Mouse (Mus musculus): ENCODE measurements around the gene Ubtd1. TPM values are rescaled to one million over a fixed set of nuclear protein-coding genes. Genes with fewer than 3 reads are reported as not detected.
A peak's percentile ranks its signal among the peaks of the same experiment; 100 is the strongest.

Gene Ubtd1
- total RNA-seq, 2 experiments from 2014 or later: 12.0 to 12.2 TPM

DNA sequence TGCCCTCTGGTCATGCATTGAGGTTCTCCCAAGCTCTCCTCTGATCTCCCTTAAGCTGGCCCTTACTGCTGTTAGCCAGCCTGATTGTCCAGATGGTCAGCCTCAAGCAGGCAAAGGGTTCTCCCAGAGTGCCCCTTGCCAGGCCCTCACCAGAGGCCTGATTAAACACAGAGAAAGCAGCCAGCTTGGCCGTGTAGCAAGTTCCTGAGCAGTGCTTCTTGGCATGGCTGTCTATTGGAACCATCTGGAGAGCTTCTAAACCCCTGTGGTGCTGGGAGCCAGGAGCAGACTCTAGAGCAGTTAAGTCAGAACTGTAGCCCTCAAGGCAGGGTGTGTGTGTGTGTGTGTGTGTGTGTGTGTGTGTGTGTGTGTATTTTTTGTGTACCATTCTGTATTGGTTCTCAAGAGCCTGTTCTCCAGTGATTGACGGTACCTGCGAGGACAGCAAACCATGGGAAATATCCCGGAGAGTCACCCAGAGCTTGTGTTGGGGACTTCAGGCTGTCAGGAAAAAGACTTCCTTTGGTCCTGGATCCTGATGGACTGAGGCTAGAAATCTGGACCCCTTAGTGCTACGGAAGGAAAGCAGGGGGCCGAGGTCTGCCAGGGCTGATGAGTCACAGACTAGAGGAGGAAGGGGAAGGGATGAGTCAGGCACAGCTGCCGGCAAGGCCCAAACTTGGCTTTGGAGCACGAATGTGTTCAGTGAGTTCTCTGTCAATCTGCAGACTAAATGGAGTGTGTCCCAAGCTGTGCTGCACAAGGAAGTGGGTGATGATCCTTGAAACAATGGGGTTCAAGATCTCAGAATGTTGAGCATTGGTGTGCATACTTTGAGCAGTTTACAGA, 36.1 kb downstream of the Ubtd1 start:
- peak; percentile 55 to 60 for DNase-seq (ENCODE audit: low spot score in 2 of 2)

DNA sequence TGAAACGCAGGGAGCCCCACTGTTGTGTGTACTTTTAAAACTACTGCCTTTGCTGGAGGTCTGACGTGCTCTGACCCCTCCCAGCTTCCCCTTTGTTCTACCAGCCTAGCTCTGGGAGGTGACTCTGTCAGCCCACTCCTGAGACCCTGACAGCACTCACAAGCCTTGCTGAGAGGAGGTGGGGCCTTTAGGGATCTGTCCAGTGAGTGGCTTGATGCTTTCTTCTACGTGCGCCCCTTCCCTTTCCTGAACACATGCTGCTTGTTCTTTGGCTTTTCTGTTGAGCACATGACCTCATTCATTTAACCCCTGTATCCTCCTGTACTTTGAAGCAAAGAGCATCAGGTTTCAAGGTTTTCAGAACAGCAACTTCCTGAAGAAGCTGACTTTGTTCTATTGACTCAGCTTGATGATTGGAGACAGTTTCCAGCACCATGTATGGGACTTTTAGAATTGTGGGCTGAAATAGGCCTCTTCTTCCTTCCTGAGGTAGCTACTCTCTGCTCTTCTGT, 37.5 kb downstream of the Ubtd1 start:
- DNase-seq (ENCODE audit: low spot score in 2 of 2): no peak

DNA sequence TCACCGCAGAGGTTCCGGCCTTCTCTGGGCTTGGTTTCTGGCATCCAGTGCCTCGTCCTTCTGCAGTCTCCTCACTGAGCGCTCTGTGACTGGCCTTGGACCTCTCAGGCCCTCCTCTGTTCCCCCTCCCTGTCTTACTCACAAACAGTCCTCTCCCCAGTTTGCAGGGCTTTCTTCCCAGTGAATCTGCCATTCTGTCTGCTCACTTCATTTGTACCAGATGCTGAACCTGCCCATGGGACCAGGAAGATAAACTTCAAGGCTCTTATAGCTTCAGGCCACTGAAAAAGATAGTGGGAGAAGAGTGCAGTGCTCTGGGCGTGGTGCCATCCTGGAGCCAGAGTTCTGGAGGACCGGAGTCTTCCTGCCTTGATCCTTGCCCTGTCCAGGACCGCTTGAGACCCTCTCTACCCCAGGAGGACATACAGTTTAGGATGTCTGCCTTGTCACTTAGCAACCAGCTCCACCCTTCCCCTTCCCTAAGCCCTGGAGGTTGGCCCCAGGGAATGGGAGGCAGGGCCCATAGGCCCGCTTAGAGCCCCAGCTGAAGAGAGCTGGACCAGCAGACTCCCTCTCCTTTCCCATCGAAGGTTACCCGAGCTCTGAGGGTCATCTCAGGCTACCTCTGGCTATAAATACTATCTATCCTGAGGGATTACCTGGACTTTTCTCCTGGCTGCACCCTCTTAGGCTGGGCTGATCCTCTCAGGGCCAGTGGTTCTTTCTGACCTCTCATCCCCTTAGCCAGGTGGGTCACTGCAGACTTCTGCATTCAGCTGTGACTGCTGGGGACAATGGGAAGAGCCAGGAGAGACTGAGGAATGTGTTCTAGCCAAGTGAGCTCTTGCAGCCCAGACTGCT, 40.3 kb downstream of the Ubtd1 start:
- no peak for DNase-seq (ENCODE audit: low spot score in 2 of 2)

DNA sequence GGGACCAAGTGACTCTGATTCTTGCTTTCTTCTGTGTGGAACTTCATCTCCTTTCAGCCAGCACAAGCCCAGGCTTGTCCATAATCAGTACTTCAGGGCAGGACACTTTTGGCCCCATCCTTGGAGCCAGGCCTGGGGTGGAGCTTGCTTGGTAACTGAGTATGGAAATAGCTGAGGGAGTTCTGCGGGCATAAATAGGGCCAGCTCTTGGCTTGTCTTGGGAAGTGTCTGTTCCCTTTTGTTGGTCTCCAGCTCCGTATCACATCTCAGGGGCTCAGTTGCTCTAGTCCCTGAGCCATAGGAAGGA, 40.9 kb downstream of the Ubtd1 start:
- DNase-seq (ENCODE audit: low spot score in 2 of 2): no peak

DNA sequence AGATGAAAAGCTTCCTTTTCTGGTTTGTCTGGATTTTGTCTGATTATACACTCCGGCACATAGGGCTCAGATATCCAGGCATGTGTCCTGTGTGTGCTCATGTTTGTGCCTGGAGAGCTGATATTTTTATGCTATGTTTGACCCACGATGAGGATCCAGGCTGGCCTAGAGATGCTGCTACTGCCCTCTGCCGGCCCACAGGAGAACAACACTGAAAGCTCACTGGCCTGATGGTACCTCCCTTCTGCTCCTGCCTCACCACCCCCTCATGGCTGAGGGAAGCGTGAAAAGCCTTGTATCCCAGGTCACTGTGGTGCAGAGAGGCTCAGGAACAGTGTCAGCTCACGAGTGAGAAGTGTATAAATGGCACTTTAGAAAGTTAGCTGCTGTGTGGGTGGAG, 44.6 kb downstream of the Ubtd1 start:
- DNase-seq (ENCODE audit: low spot score in 2 of 2): peak; percentile 82 to 83

DNA sequence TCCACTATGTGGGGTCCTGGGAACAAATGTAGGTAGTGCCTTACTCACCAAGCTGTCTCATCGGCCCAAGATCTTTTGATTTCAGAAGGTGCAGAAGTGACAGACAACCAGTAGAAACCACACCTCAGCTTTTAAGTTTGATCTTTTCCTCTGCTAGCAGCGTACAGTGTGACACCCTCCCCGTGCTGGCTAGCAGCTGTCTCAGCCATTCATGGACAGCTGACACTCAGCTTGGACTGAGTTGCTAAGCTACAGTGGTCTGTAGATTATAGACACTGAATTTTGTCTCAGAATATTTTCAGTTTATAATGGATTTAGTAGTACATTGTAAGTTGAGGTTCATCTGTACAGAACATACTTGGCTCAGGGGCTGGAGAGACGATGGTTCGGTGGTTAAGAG, 49.5 kb downstream of the Ubtd1 start:
- DNase-seq (ENCODE audit: low spot score in 2 of 2): no peak

DNA sequence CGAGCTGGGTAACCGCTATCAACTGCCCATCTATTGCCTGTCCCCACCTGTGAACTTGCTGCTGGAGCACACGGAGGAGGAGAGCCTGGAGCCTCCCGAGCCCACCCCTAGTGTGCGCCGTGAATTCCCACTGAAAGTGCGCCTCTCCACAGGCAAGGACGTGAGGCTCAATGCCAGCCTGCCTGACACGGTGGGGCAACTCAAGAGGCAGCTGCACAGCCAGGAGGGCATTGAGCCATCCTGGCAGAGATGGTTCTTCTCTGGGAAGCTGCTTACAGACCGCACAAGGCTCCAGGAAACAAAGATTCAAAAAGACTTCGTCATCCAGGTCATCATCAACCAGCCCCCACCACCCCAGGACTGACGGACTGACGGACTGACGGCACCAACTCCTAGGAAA, 52.0 kb downstream of the Ubtd1 start:
- DNase-seq (ENCODE audit: low spot score in 2 of 2): no peak

DNA sequence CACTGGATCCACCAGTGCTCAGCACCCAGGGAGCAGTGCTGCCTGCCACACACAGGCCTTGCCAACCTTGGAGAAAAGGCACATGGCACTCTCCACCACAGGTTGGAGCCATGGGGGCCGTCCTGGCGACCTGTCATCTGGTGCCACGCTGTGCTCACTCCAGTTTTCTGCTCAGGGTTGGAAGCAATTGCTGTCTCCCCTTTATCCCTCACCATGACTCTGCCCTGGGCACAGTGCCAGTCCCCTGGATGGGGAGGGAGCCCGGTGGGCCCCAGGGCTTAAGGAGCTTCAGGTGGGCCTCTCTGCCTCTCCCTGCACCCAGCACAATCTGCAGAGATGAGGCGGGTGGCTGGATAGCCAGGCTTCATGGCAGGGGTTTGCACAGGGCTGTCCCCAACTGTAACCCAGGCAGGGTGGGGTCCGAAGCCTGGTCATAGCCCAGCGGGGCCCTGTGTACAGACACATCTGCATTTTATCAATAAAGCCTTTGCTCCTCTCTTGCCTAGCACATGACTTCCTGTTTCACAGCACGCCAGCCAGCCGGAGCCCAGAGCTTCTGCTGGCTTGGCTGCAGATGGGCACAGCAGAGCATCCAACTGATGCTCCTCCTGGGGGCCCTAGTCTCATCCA, 52.7 kb downstream of the Ubtd1 start:
- no peak for DNase-seq (ENCODE audit: low spot score in 2 of 2)

DNA sequence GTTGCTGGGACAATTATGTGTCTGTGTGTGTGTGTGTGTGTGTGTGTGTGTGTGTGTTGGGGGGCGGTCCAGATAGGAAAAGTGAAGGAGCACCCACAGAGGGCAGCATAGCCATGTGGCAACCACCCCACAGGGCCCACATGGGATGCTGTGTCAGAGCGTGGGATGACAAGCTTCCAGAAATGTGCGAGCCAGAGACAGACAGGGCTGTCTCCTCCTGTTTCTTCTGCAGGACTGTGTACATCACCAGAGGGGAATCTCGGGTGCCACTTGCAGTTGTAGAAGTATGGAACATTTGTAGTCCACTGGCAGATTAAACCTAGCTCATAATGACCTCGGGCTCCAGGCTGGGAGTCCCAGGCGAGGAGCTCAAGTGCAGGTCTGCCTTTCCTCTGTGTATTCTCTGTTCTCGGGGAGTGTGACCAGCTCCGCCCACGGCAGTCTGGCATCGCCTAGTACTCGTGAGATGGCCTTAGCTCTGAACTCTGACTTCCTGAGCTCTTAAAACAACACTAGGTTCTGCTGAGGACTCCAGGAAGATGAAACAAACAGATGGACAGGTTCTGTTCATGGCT, 53.4 kb downstream of the Ubtd1 start:
- DNase-seq (ENCODE audit: low spot score in 2 of 2): peak in 1 of 2 experiments; percentile 35

DNA sequence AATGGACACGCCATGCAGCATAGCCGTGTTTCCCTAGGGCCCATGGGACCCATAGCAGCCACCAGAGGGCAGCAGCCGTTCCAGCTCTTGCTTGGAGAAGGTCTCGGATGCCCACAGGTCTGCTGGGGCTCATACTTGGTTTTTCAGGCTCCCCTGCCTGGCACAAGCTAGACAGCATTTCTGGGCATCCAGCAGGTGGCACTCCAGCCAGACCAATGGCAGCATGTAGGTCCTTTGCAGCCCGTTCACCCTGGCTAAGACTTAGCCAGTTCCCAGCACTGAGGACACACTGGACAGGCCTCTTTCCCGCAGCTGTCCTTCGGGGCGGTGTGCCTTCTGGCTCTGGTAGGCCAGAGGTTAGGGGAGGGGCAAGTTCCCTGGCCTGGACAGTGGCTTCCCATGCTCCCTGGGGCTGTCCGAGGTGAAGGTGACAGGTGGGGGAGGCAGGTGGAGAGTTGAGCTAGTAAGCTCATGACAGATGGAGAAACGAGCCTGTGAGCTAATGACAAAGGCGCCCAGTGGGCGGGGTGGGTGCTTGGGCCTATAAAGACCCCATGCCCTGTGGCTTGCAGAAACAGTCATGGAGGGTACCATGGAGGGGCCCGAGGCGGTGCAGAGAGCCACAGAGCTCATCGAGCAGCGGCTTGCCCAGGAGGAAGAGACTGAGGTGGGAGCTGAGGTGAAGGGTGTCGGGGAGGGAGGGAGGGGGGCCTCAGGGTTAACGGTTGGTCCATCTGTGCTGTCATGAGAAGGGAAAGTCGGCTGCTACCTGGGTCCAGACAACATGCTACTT, 54.1 kb downstream of the Ubtd1 start, which contains the start of gene Ankrd2:
Gene Ankrd2, plus strand, starts transcription at position 545 of the 793 bp plus-strand sequence.
- peak; percentile 77 to 79 for DNase-seq (ENCODE audit: low spot score in 2 of 2)

DNA sequence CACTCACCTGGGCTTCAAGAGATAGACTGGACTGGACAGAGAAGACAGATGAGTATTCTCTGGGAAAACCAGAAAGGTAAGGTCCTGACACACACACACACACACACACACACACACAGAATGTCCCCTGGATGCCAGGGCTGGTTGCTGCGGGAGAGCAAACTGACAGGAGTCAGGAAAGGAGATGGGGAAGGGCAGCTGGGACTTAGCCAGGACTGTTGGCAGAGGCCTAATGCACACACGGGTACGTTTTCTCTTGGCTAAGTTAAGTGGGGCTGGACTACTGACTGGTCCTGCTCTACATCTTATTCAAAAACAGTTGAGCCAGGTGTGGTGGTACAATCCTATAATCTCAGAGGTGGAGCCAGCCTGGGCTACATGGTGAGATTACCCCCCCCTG, 54.8 kb downstream of the Ubtd1 start:
- DNase-seq (ENCODE audit: low spot score in 2 of 2): no peak

DNA sequence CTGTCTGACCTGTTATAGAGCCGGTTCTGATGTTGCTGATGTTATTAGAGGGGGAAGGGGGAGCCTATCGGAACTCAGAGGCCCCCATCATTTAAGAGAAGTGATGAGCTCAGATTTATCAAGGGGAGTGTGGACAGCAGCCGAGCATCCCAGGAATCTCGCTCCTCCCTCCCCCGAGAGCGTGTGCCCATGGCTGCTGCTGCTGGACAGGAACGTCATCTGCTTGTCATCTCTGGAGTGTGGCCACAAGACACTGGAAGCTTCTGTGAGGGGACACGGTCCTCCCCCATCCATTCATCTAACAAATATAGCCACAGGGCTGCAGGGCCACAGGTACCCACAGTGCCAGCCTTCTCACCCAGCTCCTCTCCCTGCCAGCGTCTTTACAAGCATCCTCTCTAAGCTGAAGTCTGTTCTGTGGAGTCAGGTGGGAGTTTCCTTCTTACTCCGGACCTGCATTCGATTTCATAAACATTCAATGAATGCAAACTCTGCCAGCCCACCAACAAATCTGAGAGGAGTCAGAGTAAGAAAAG, 55.7 kb downstream of the Ubtd1 start:
- no peak for DNase-seq (ENCODE audit: low spot score in 2 of 2)

DNA sequence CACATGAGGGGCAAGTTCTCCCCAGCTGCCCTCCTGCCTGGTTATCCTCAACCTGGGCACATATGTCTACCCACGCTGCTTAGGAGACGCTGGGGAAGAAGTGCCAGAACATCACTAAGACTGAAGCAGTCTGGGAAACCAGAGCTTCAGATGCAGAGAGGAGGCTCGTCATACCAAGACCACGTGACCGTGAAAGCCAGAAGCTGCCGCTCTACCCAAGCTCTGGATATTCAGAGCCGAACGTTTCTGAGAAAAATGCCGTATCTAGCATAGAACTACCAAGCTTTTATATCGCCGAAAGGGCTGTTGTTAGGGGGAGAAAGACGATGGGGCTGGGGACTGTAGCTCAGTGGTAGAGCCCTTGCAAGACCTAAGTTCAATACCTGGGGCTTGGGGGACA, 56.7 kb downstream of the Ubtd1 start:
- DNase-seq (ENCODE audit: low spot score in 2 of 2): no peak

DNA sequence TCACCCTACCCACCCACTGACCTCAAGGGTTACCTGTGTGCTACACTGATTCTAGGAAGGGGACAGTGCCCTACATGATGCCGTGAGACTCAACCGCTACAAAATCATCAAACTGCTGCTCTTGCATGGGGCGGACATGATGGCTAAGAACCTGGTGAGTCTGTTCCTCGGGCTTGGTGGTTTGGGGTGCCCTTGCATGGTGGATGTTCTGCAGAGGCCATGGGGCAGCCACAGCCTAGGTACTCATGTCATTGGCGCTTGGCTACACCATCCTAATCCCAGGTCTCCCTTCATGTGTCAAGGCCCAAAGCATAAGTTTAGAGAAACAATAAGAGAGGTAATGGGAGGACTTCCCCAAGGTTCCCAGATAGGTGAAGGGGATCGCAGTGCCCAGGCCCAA, 62.4 kb downstream of the Ubtd1 start:
- no peak for DNase-seq (ENCODE audit: low spot score in 2 of 2)

DNA sequence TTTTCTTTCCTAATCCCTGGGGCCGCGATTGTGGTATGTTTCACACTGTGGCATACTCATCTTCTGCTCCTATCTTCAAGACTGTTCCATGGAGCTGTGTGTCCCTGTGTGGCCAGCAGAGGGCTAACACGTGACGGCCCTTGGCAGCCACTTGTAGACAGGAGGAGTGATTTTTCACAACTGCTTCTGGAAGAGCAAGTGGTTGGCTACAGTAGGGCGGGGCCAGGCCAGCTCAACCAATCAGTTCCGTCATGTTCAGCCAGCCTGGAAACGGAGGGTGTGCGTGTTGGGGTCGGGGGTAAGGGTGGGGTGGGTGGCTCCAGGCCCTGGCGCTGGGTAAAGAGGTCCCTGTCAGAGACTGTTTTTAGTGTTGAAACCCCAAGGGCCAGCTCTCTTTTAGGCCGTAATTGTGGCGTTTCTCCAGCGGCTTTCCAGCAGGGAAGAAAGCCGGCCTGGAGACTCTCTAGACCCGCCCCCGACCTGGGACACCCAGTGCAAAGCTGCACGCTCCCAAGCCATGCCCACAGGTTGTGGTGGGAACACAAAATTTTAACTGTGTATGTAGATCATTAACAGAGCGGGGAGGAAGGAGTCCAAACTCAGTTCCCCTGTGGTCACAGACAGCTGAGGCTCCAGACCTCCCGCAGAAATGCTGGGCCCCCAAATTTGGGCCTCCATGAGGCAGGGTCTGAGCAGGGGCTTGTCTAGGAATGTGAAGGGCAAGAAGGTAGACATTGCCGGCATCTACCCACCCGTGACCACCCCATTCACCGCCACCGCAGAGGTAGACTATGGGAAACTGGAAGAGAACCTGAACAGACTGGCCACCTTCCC, 63.9 kb downstream of the Ubtd1 start, which contains the start of gene Hoga1:
Gene Hoga1, plus strand, starts transcription at position 342 of the 834 bp plus-strand sequence.
- DNase-seq (ENCODE audit: low spot score in 2 of 2): peak; percentile 34 to 45

DNA sequence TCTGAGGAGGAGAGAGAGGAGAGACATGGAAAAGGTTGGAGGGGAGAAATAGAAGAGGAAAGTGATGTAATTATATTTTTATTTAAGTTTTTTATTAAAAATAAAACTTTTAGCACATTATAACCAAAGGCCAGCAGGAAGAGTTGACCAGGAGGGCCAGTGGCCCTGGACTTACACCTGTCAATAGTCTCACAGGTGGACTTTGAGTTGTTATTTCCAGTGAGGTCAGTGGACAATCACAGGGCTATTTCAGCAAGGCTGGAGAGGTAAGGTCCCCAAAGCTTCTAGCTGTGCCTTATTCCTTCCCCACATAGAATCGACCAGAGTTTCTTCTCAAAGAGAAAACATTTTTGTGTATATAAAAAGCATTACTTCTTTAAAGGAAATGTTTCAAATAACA, 68.7 kb downstream of the Ubtd1 start:
- no peak for DNase-seq (ENCODE audit: low spot score in 2 of 2)

DNA sequence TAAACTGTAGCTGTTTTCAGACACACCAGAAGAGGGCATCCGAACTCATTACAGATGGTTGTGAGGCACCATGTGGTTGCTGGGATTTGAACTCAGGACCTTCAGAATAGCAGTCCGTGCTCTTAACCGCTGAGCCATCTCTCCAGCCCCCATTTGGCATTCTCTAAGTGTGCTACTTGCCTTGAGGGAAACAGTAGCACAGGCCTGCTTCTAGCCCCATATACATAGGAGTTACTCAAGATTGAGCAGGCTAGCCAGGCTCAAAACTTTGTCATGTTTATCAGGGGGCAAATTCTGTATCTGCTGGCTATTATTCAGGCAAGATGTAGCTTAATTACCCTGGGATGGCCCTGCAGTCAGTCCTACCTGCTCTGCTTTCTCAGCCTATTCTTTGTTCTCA, 69.8 kb downstream of the Ubtd1 start:
- DNase-seq (ENCODE audit: low spot score in 2 of 2): no peak

DNA sequence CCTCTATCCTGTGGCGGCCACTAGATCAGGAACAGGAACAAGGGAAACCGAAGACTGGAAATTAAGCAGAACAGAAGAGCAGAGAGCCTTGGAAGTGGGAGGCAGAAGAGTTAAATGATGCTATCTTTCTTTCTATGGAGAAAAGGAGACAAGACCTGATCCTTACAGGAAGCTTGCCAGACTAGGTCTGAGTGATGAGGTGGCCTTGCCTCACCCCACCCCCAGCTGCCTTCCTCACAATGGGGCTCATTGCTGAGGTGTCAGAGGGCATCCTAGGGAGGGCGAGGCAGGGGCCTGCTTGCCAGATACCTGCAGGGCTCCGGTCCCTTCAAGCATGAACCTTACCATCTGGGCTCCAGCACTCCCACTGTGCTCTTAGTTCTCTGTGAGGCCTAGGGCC, 70.4 kb downstream of the Ubtd1 start, which contains the start of gene 4933411K16Rik:
Gene 4933411K16Rik, plus strand, starts transcription at position 301 of the 400 bp plus-strand sequence.
- DNase-seq (ENCODE audit: low spot score in 2 of 2): no peak

DNA sequence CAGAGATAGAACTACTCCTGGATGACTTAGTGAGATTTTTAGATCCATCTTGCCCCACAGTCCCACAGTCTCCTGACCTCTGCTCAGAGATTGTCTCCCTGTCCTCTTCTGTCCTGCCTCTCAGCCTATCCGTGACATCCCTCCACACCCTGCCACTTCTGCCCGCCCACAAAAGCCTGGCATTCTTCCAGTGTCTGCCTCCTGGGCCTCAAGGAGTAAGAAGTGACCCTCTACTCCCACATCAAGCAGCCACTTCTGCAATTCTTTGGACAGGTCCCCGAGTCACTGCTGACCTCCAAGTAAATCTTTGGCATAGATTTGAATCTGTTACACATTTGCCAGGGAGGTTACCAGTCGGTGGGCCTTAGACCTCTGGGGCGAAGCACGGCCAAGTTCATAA, 72.7 kb downstream of the Ubtd1 start:
- no peak for DNase-seq (ENCODE audit: low spot score in 2 of 2)

All from left cerebral cortex, adult 18-20 months (tissue).